Mouse (Mus musculus) heart, adult 2 months (tissue): ENCODE results near the gene Mfsd11.

Experiments used
- EP300 ChIP-seq: fragments of 200-500 bp; IDR thresholded peaks from 2 replicates; pipeline ENCODE4 v1.6.1; 2011; ENCODE audit warnings: low read depth, low read length, control low read depth; ENCODE audit not compliant: insufficient read depth
- POLR2A ChIP-seq: fragments of 200-500 bp; IDR thresholded peaks from 2 replicates; pipeline ENCODE4 v1.6.1; 2011; ENCODE audit warnings: mild to moderate bottlenecking, low read depth, low read length, control low read depth; ENCODE audit not compliant: insufficient read depth

DNA sequence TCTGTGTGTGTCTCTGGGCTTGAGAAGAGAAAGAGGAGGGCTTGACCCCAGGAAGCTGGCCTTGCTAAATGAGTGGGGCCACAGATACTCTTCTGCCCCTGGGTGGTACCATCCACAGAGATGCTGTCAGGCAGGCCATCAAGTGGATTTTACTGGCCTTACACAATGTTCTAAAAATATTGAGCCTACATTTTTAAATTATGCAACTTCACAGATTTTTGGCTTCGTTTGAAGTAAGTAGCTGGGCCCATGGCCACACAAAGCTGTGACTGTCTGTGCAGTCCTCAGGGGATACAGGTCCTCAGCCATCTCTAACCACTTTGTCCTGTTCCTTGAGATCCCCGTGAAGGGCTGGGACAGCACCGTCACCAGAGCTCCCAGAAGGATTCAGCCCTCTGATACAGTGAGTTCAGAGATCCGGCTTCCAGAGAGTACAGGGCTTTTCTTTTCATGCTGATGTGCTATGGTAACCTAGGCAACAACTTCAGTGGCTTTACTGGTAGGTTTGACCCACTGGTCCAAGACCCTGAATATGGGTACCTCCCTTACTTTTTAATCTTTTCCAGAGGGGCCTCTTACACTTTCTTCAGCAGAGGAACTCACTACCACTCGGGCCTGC lies 62.1 kb downstream of the Mfsd11 start:
- TF ChIP-seq POLR2A (no peak), EP300 (no peak)
